8 mouse cellular contexts compared by ENCODE assay signal in genomic region chr9:60687415-60687814, GRCm38 (mm10). TPM values are rescaled to one million over a fixed set of nuclear protein-coding genes. Genes with fewer than 3 reads are reported as not detected.
DNase-seq lines count a peak whose midpoint lies in the region; ATAC-seq and TF ChIP-seq lines count a peak whose summit lies in the region.

No protein-coding gene starts in this region.

- peak; percentile 41 for TF ChIP-seq RAD21 in MEL (IDR thresholded peaks at IDR 0.05; ENCODE audit: low read depth, low read length)

- no peak for TF ChIP-seq EP300 in MEL (IDR thresholded peaks at IDR 0.05; ENCODE audit: low read depth in 1 of 2, low read length in 2 of 2)

- peak overlapping the region; percentile 71; the same call in 1 of the 2 replicates for H3K27ac ChIP-seq in kidney, embryonic 14.5 days (ENCODE audit: low read depth, low read length)
- no peak overlapping the region for H3K27ac ChIP-seq in MEL (ENCODE audit: control insufficient read depth, low read depth, low read length)
- peak overlapping the region; percentile 90 for H3K27ac ChIP-seq in embryonic facial prominence, embryonic 15.5 days (replicated peaks)
- peak overlapping the region; percentile 61 for H3K27ac ChIP-seq in limb, embryonic 13.5 days
- peak overlapping the region; percentile 97 for H3K27ac ChIP-seq in midbrain, postnatal 0 days (ENCODE audit: low read depth, low read length)

- no peaks in the 10 kb centered on the region for H3K79me2 ChIP-seq in MEL (ENCODE audit: control insufficient read depth, insufficient read depth, low read length, poor library complexity)

- no peak for TF ChIP-seq POLR2A in MEL (IDR thresholded peaks at IDR 0.05; ENCODE audit: control insufficient read depth in 1 of 2, insufficient read depth in 1 of 2, low read depth in 1 of 2, low read length in 2 of 2, poor library complexity in 1 of 2)

- WGBS in kidney, embryonic 14.5 days: under 1% methylated on average over 7 of the region's 7 CpGs
- 1% methylated on average over 7 of the region's 7 CpGs for WGBS in embryonic facial prominence, embryonic 15.5 days
- 3% methylated on average over 7 of the region's 7 CpGs for WGBS in limb, embryonic 13.5 days
- 0% methylated on average over 7 of the region's 7 CpGs for WGBS in midbrain, postnatal 0 days

- H3K4me3 ChIP-seq in kidney, embryonic 14.5 days (ENCODE audit: low read length): peak overlapping the region; percentile 57
- peak overlapping the region; percentile 61 for H3K4me3 ChIP-seq in MEL (ENCODE audit: control insufficient read depth in 1 of 2, insufficient read depth in 1 of 2, low read depth in 2 of 2, low read length in 2 of 2)
- H3K4me3 ChIP-seq in embryonic facial prominence, embryonic 15.5 days (replicated peaks): peak overlapping the region; percentile 75
- peak overlapping the region; percentile 71 for H3K4me3 ChIP-seq in limb, embryonic 13.5 days
- peak overlapping the region; percentile 58 for H3K4me3 ChIP-seq in midbrain, postnatal 0 days (ENCODE audit: low read depth, low read length)

- peak overlapping the region; percentile 44 for H3K9ac ChIP-seq in kidney, embryonic 14.5 days (ENCODE audit: low read depth, low read length)
- peak overlapping the region; percentile 1; the same call in 1 of the 2 replicates for H3K9ac ChIP-seq in MEL (ENCODE audit: control insufficient read depth, low read depth, low read length, poor library complexity, severe bottlenecking)
- peak overlapping the region; percentile 44 for H3K9ac ChIP-seq in embryonic facial prominence, embryonic 15.5 days
- peak overlapping the region; percentile 60 for H3K9ac ChIP-seq in limb, embryonic 13.5 days
- peak overlapping the region; percentile 70 for H3K9ac ChIP-seq in midbrain, postnatal 0 days (replicated peaks; ENCODE audit: low read length, poor library complexity, severe bottlenecking)

- DNase-seq in kidney, adult 9 months: no peak
- no peak for DNase-seq in MEL (ENCODE audit: low read depth, low spot score)
- DNase-seq in midbrain, postnatal 0 days (ENCODE audit: low spot score): peak; percentile 77
- DNase-seq in adrenal gland, adult 18-20 months (ENCODE audit: low spot score in 2 of 2): no peak
- DNase-seq in thymus, postnatal 4 days: no peak

- no peaks in the 10 kb centered on the region for H3K27me3 ChIP-seq in kidney, embryonic 14.5 days (ENCODE audit: control insufficient read depth, insufficient read depth, low read length)
- H3K27me3 ChIP-seq in MEL (ENCODE audit: control insufficient read depth in 1 of 2, insufficient read depth in 2 of 2, low read length in 2 of 2): no peaks in the 10 kb centered on the region
- no peaks in the 10 kb centered on the region for H3K27me3 ChIP-seq in embryonic facial prominence, embryonic 15.5 days
- H3K27me3 ChIP-seq in limb, embryonic 13.5 days: no peaks in the 10 kb centered on the region
- no peaks in the 10 kb centered on the region for H3K27me3 ChIP-seq in midbrain, postnatal 0 days (ENCODE audit: insufficient read depth, low read length)

- 0 out of 2 replicates have a peak, but pooled peaks cover 2% of the 10 kb centered on the region for H3K4me1 ChIP-seq in kidney, embryonic 14.5 days (ENCODE audit: control insufficient read depth, insufficient read depth, low read length)
- no peaks in the 10 kb centered on the region; a peak in 1 of 4 replicates for H3K4me1 ChIP-seq in MEL (ENCODE audit: control insufficient read depth in 1 of 2, insufficient read depth in 2 of 2, low read length in 2 of 2)
- H3K4me1 ChIP-seq in embryonic facial prominence, embryonic 15.5 days: peaks cover 5% of the 10 kb centered on the region; the same call in 1 of the 2 replicates
- peaks cover 5% of the 10 kb centered on the region; the same call in 1 of the 2 replicates for H3K4me1 ChIP-seq in limb, embryonic 13.5 days
- H3K4me1 ChIP-seq in midbrain, postnatal 0 days (ENCODE audit: insufficient read depth, low read length): peaks cover 7% of the 10 kb centered on the region; the same call in 1 of the 2 replicates

- H3K36me3 ChIP-seq in kidney, embryonic 14.5 days (ENCODE audit: control insufficient read depth, insufficient read depth, low read length): no peaks in the 10 kb centered on the region; the same call in 1 of the 2 replicates
- no peaks in the 10 kb centered on the region for H3K36me3 ChIP-seq in MEL (ENCODE audit: control insufficient read depth in 1 of 2, insufficient read depth in 2 of 2, low read length in 2 of 2)
- no peaks in the 10 kb centered on the region; the same call in 1 of the 2 replicates for H3K36me3 ChIP-seq in embryonic facial prominence, embryonic 15.5 days
- peaks cover 8% of the 10 kb centered on the region; the same call in 1 of the 2 replicates for H3K36me3 ChIP-seq in limb, embryonic 13.5 days
- peaks cover 12% of the 10 kb centered on the region; the same call in 1 of the 2 replicates for H3K36me3 ChIP-seq in midbrain, postnatal 0 days (ENCODE audit: insufficient read depth, low read length)

- ATAC-seq in kidney, embryonic 14.5 days (ENCODE audit: low FRiP score, low TSS enrichment): peak; percentile 60
- peak; percentile 25; the same call in 1 of the 2 replicates for ATAC-seq in embryonic facial prominence, embryonic 15.5 days (ENCODE audit: insufficient number of reproducible peaks, low FRiP score, low TSS enrichment, low read depth)
- ATAC-seq in limb, embryonic 13.5 days (ENCODE audit: low FRiP score, low read depth): peak; percentile 62; the same call in 1 of the 2 replicates
- ATAC-seq in midbrain, postnatal 0 days (ENCODE audit: low FRiP score): peak; percentile 74

- H3K9me3 ChIP-seq in kidney, embryonic 14.5 days (ENCODE audit: control insufficient read depth, low read length): no peaks in the 10 kb centered on the region
- H3K9me3 ChIP-seq in MEL (replicated peaks; ENCODE audit: insufficient read depth, low read length): no peaks in the 10 kb centered on the region
- no peaks in the 10 kb centered on the region for H3K9me3 ChIP-seq in embryonic facial prominence, embryonic 15.5 days (replicated peaks)
- no peaks in the 10 kb centered on the region for H3K9me3 ChIP-seq in limb, embryonic 13.5 days
- no peaks in the 10 kb centered on the region for H3K9me3 ChIP-seq in midbrain, postnatal 0 days (ENCODE audit: low read length)

- peak in 2 of 3 experiments; percentile 26 to 39; a peak in 3 of 6 replicates for TF ChIP-seq CTCF in MEL (IDR thresholded peaks at IDR 0.05 in 2 of 3, conservative IDR thresholded peaks at IDR 0.05 in 1 of 3; ENCODE audit: control insufficient read depth in 1 of 3, insufficient read depth in 1 of 3, low read depth in 2 of 3, low read length in 3 of 3, poor library complexity in 1 of 3, severe bottlenecking in 1 of 3)
- peak; percentile 66 for TF ChIP-seq CTCF in midbrain, postnatal 0 days (IDR thresholded peaks at IDR 0.05)

- peak overlapping the region; percentile 52 for H3K4me2 ChIP-seq in kidney, embryonic 14.5 days (replicated peaks; ENCODE audit: low read depth, low read length)
- H3K4me2 ChIP-seq in embryonic facial prominence, embryonic 15.5 days (replicated peaks): peak overlapping the region; percentile 64
- H3K4me2 ChIP-seq in limb, embryonic 13.5 days (replicated peaks): peak overlapping the region; percentile 68
- H3K4me2 ChIP-seq in midbrain, postnatal 0 days (ENCODE audit: low read depth, low read length, poor library complexity, severe bottlenecking): peak overlapping the region; percentile 57

TF ChIP-seq in MEL, 35 proteins besides CTCF, POLR2A, EP300 and RAD21:
- no peak for TF ChIP-seq GATA1 (IDR thresholded peaks at IDR 0.05; ENCODE audit: low read depth, low read length)
- no peak for TF ChIP-seq NRF1 (IDR thresholded peaks at IDR 0.05; ENCODE audit: insufficient read depth, low read depth, low read length, poor library complexity, severe bottlenecking)
- no peak for TF ChIP-seq MYC (IDR thresholded peaks at IDR 0.05; ENCODE audit: low read depth, low read length)
- TF ChIP-seq ZNF384 (IDR thresholded peaks at IDR 0.05; ENCODE audit: low read depth, low read length): 0 out of 2 replicates have a peak, but pooled peaks have one; percentile 40
- TF ChIP-seq ZMIZ1 (IDR thresholded peaks at IDR 0.05; ENCODE audit: low read depth, low read length): no peak
- peak; percentile 45; the same call in 1 of the 2 replicates for TF ChIP-seq SMC3 (IDR thresholded peaks at IDR 0.05; ENCODE audit: low read depth, low read length)

RNA-seq across cellular contexts. Expression of gene Lrrc49, which starts 0.5 kb away (rescaled TPM):
- polyA plus RNA-seq in kidney, embryonic 14.5 days (2014; fragmentation: Nextera tagmentation; extraction: Ambion mirVana): 15.7 and 20.9 TPM in 2 replicates
- total RNA-seq in MEL (2012; rRNA removed): 2.7 and 3.3 TPM in 2 replicates
- polyA plus RNA-seq in MEL (2012; ENCODE audit: insufficient read depth in 1 of 2, insufficient read length in 2 of 2, low read depth in 1 of 2, low replicate concordance in 2 of 2, missing spikeins in 1 of 2): 1 to 10 TPM in 1 of 2 experiments, not detected in 1; 5.5 TPM
- polyA plus RNA-seq in embryonic facial prominence, embryonic 15.5 days (2015; fragmentation: Nextera tagmentation; extraction: Ambion mirVana): 16.1 and 17.9 TPM in 2 replicates
- polyA plus RNA-seq in limb, embryonic 13.5 days (2015; fragmentation: Nextera tagmentation; extraction: Ambion mirVana): 16.5 and 16.9 TPM in 2 replicates
- 79.2 and 86.5 TPM in 2 replicates for total RNA-seq in midbrain, postnatal 0 days (2014; rRNA removed)
- polyA plus RNA-seq in midbrain, postnatal 0 days (2015; fragmentation: Nextera tagmentation; extraction: Ambion mirVana): 69.2 and 72.0 TPM in 2 replicates
- total RNA-seq in adrenal gland, adult 18-20 months (2021): 10 to 100 TPM; 11.1 to 12.4 TPM

RNA-seq across cellular contexts. Expression of gene Larp6, which starts 25.4 kb away (rescaled TPM):
- polyA plus RNA-seq in kidney, embryonic 14.5 days (2014; fragmentation: Nextera tagmentation; extraction: Ambion mirVana): 1.3 and 2.3 TPM in 2 replicates
- total RNA-seq in MEL (2012; rRNA removed): not detected in 2 replicates
- not detected for polyA plus RNA-seq in MEL (2012; ENCODE audit: insufficient read depth in 1 of 2, insufficient read length in 2 of 2, low read depth in 1 of 2, low replicate concordance in 2 of 2, missing spikeins in 1 of 2)
- polyA plus RNA-seq in embryonic facial prominence, embryonic 15.5 days (2015; fragmentation: Nextera tagmentation; extraction: Ambion mirVana): 5.0 and 5.3 TPM in 2 replicates
- polyA plus RNA-seq in limb, embryonic 13.5 days (2015; fragmentation: Nextera tagmentation; extraction: Ambion mirVana): 3.4 and 3.5 TPM in 2 replicates
- 37.3 and 42.6 TPM in 2 replicates for total RNA-seq in midbrain, postnatal 0 days (2014; rRNA removed)
- polyA plus RNA-seq in midbrain, postnatal 0 days (2015; fragmentation: Nextera tagmentation; extraction: Ambion mirVana): 30.4 and 31.4 TPM in 2 replicates
- 1 to 10 TPM; 2.5 to 3.5 TPM for total RNA-seq in adrenal gland, adult 18-20 months (2021)

Comparison
In these comparisons a context has a peak if more than half of its experiments do, and no peak if none do; other contexts are left out.
1. H3K9ac ChIP-seq: peak in every context shown above with its lines; median percentile 70 in midbrain, postnatal 0 days; 60 in limb, embryonic 13.5 days; 44 in kidney, embryonic 14.5 days; 44 in embryonic facial prominence, embryonic 15.5 days; 1 in MEL.